Mouse (Mus musculus) lung, embryonic 14.5 days (tissue): Measurements from ENCODE around the gene Igtp. TPM values are rescaled to one million over a fixed set of nuclear protein-coding genes. Genes with fewer than 3 reads are reported as not detected.
A peak's percentile ranks its signal among the peaks of the same experiment; 100 is the strongest.

Experiments used
- ATAC-seq: fragments of 200-750 bp; cut with Nextera tagmentation; 2 replicates; pipeline ENCODE4 v1.8.0; 2017; ENCODE audit warnings: mild to moderate bottlenecking, moderate TSS enrichment, moderate library complexity; ENCODE audit not compliant: insufficient read depth
- DNase-seq: peaks from one replicate; pipeline ENCODE4 v3.0.0-alpha.2; 2015
- H3K27ac ChIP-seq: fragments of 300-500 bp; sonication (generic); 2 replicates; pipeline ENCODE4 v1.5.1; 2014; ENCODE audit warnings: low read depth, mild to moderate bottlenecking, moderate library complexity
- H3K27me3 ChIP-seq: fragments of 300-500 bp; sonication (generic); 2 replicates; pipeline ENCODE4 v1.6.1; 2014; ENCODE audit warnings: low read length, control low read depth; ENCODE audit not compliant: insufficient read depth
- H3K36me3 ChIP-seq: fragments of 300-500 bp; sonication (generic); 2 replicates; pipeline ENCODE4 v1.6.1; 2014; ENCODE audit warnings: control low read depth; ENCODE audit not compliant: insufficient read depth
- H3K4me1 ChIP-seq: fragments of 300-500 bp; sonication (generic); 2 replicates; pipeline ENCODE4 v1.6.1; 2014; ENCODE audit warnings: antibody characterized with exemption, control low read depth; ENCODE audit not compliant: insufficient read depth
- H3K4me2 ChIP-seq: fragments of 300-500 bp; sonication (generic); 2 replicates; pipeline ENCODE4 v1.6.1; 2014; ENCODE audit warnings: mild to moderate bottlenecking
- H3K4me3 ChIP-seq: fragments of 300-500 bp; sonication (generic); 2 replicates; pipeline ENCODE4 v1.5.1; 2014; ENCODE audit warnings: low read depth, low read length
- H3K9ac ChIP-seq: fragments of 300-500 bp; sonication (generic); 2 replicates; pipeline ENCODE4 v1.6.1; 2014
- H3K9me3 ChIP-seq: fragments of 300-500 bp; sonication (generic); 2 replicates; pipeline ENCODE4 v1.6.1; 2016; ENCODE audit warnings: low read depth, low read length, control low read depth
- CTCF ChIP-seq: IDR thresholded peaks from 2 replicates; pipeline ENCODE4 v1.5.1; 2016; ENCODE audit warnings: antibody characterized with exemption, low read depth
- WGBS: fragments of 180-500 bp; shearing (Covaris S2); extraction: QIAGEN DNeasy Blood & Tissue Kit; methylation state at CpG from one replicate; pipeline ENCODE4 v1.1.7; 2014; 5-methylcytosine and 5-hydroxymethylcytosine counted together
- polyA plus RNA-seq: library from polyadenylated mRNA; unstranded; fragments of >200 nt; fragmentation: Nextera tagmentation; extraction: Ambion mirVana; gene quantifications from 2 replicates; pipeline ENCODE4 v1.2.1, GENCODE M21; 2014

Gene Igtp
- polyA plus RNA-seq, 1 experiment from 2014 or later: 4.3 TPM

GRCm38 (mm10) chr11:58193860-58194520, 5.4 kb upstream of the Igtp start:
- no peak overlapping the region for H3K4me2 ChIP-seq
- H3K4me1 ChIP-seq: no peaks in the 10 kb centered on the region
- no peak for ATAC-seq
- H3K4me3 ChIP-seq: no peak overlapping the region
- no peak for TF ChIP-seq CTCF
- no peak overlapping the region for H3K9ac ChIP-seq
- 23% methylated on average over 4 of the region's 4 CpGs for WGBS
- H3K27ac ChIP-seq: no peak overlapping the region
- no peaks in the 10 kb centered on the region for H3K36me3 ChIP-seq
- no peaks in the 10 kb centered on the region for H3K27me3 ChIP-seq
- no peaks in the 10 kb centered on the region for H3K9me3 ChIP-seq
- no peak for DNase-seq

- no peak for TF ChIP-seq CTCF
- H3K9ac ChIP-seq: no peak overlapping the region
Observed at GRCm38 (mm10) chr11:58198663-58199062, 693 bp upstream of the Igtp start.

GRCm38 (mm10) chr11:58200226-58200625, 870 bp downstream of the Igtp start:
- TF ChIP-seq CTCF: no peak
- H3K27me3 ChIP-seq: no peaks in the 10 kb centered on the region
- DNase-seq (no peak), ATAC-seq (no peak)
- H3K9ac ChIP-seq: no peak overlapping the region
- H3K36me3 ChIP-seq: no peaks in the 10 kb centered on the region
- no peaks in the 10 kb centered on the region for H3K9me3 ChIP-seq
- H3K27ac ChIP-seq: no peak overlapping the region
- 80% methylated on average over 4 of the region's 4 CpGs for WGBS
- H3K4me2 ChIP-seq: no peak overlapping the region
- no peak overlapping the region for H3K4me3 ChIP-seq
- H3K4me1 ChIP-seq: no peaks in the 10 kb centered on the region

More at GRCm38 (mm10) chr11:58198663-58199062, 693 bp upstream of the Igtp start:
- Histone ChIP-seq H3K27ac (no peak overlapping the region), H3K4me3 (peak overlapping the region; percentile 45), H3K4me1 (no peaks in the 10 kb centered on the region), H3K27me3 (no peaks in the 10 kb centered on the region), H3K9me3 (no peaks in the 10 kb centered on the region), H3K36me3 (no peaks in the 10 kb centered on the region), H3K4me2 (peak overlapping the region; percentile 72)
- ATAC-seq: 0 out of 2 replicates have a peak, but pooled peaks have one; percentile 54
- no peak for DNase-seq
- whole genome bisulfite sequencing: 86% methylated on average over 4 of the region's 4 CpGs

- DNase-seq (no peak), ATAC-seq (no peak)
- WGBS: 79% methylated on average over 12 of the region's 12 CpGs
- Histone ChIP-seq H3K27ac (no peak overlapping the region), H3K4me1 (no peaks in the 10 kb centered on the region), H3K27me3 (no peaks in the 10 kb centered on the region), H3K9ac (no peak overlapping the region), H3K4me3 (no peak overlapping the region), H3K9me3 (no peaks in the 10 kb centered on the region), H3K4me2 (no peak overlapping the region), H3K36me3 (no peaks in the 10 kb centered on the region)
- TF ChIP-seq CTCF: no peak
Observed at GRCm38 (mm10) chr11:58201052-58201451, 1.7 kb downstream of the Igtp start.

- TF ChIP-seq CTCF: no peak
- Histone ChIP-seq H3K36me3 (no peaks in the 10 kb centered on the region), H3K4me1 (no peaks in the 10 kb centered on the region), H3K4me3 (no peak overlapping the region), H3K27ac (no peak overlapping the region), H3K27me3 (no peaks in the 10 kb centered on the region), H3K4me2 (no peak overlapping the region), H3K9me3 (no peaks in the 10 kb centered on the region), H3K9ac (no peak overlapping the region)
- 85% methylated on average over 1 of the region's 1 CpGs for WGBS
- DNase-seq (no peak), ATAC-seq (no peak)
Observed at GRCm38 (mm10) chr11:58210321-58210886, 11.0 kb downstream of the Igtp start.

GRCm38 (mm10) chr11:58211062-58211681, 11.8 kb downstream of the Igtp start:
- no peaks in the 10 kb centered on the region for H3K36me3 ChIP-seq
- no peak overlapping the region for H3K4me3 ChIP-seq
- no peak overlapping the region for H3K27ac ChIP-seq
- ATAC-seq: no peak
- H3K27me3 ChIP-seq: no peaks in the 10 kb centered on the region
- TF ChIP-seq CTCF: no peak
- WGBS: 30% methylated on average over 9 of the region's 9 CpGs
- no peak overlapping the region for H3K4me2 ChIP-seq
- no peak for DNase-seq
- no peaks in the 10 kb centered on the region for H3K9me3 ChIP-seq
- H3K4me1 ChIP-seq: no peaks in the 10 kb centered on the region
- H3K9ac ChIP-seq: no peak overlapping the region

- no peak for TF ChIP-seq CTCF
- ATAC-seq (no peak), DNase-seq (no peak)
- Histone ChIP-seq H3K9me3 (no peaks in the 10 kb centered on the region), H3K4me3 (no peak overlapping the region), H3K4me2 (no peak overlapping the region), H3K9ac (no peak overlapping the region), H3K4me1 (no peaks in the 10 kb centered on the region), H3K27me3 (no peaks in the 10 kb centered on the region), H3K27ac (no peak overlapping the region), H3K36me3 (no peaks in the 10 kb centered on the region)
- WGBS: 34% methylated on average over 2 of the region's 2 CpGs
Observed at GRCm38 (mm10) chr11:58211682-58212067, 12.3 kb downstream of the Igtp start.
